Mouse (Mus musculus) CD8-positive naive resting alpha-beta T cell, adult 2 months (primary cell): ENCODE measurements around the gene Tkfc.
"Not testable (repeated sequence)": the region's sequence is repeated elsewhere in the genome, so short reads cannot be mapped to it uniquely, and the experiment has no call there.

Experiments
- DNase-seq, 2 experiments: peaks; one replicate each; pipeline ENCODE4 v3.0.0; 2022; ENCODE audit warnings: low read depth in 2 of 2, low spot score in 2 of 2

Gene Tkfc

DNA sequence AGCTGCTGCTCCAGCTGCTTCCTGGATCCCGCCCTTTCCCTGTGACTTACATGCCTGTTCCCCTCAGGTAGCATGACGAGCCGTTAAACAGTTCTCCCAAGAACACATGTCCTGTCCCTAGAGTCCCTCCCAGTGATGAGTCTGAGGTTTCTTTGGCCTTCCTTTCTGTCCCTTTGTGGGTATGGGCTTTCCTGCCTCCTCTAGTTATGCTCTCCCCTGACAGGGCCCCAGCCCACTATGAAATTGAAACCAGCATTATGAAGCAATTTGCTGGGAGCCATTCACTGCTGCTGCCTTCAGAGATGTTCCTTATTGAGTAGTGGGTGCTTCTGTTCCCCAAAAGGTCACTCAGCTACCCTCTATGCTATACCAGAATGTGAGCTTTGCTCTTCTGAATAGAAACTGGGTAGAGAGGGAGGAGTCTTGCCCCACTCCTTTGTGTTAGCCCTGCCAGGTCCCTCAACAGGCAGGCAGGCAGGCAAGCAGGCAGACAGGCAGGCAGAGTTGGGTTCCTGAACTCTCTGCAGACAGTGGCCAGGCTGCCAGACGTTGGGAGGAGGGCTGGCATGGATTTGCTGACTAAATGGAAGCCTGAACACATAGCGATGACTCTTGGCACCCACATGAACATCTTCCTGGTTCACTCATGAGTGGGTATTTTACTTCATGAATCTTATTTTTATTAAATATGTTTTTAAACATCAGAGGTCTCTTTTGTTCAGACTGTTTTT lies 16.2 kb downstream of the Tkfc start:
- no peak for DNase-seq

DNA sequence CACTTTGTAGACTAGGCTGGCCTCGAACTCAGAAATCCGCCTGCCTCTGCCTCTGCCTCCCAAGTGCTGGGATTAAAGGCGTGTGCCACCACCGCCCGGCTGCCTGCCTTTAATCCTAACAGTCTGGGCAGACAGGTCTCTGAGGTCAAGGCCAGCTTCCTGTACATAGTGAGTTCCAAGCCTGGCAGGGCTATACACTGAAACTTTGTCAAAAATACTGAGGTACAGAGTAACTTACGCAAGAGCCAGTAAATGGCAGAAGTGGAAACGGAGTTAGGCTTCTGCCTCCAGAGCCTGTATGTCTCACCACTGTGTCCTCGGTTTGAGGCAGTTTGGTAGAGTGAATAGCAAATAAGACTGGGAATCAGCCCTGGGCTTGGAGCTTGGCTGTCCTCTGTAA lies 18.2 kb downstream of the Tkfc start:
- no peak for DNase-seq

DNA sequence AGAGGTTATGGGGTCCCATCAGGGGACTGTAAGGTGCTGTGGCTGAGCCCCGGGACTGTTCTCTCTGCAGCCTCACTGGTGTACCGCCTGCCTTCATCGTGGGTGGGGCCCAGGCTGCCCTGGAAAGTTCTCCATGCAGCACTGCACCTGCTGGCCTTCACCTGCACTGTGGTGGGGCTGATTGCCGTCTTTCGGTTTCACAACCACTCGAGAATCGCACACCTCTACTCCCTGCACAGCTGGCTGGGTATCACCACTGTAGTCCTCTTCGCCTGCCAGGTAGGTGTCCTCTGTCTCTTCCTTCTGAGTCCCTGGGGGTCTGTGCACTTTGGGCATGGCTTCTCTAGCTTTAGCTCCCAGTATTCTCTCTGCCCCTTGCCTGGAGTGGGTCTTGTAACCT lies 20.3 kb downstream of the Tkfc start:
- DNase-seq = no peak

- DNase-seq = no peak
These were observed 21.8 kb downstream of the Tkfc start for GRCm38 (mm10) chr19:10583550-10584146.

- no peak for DNase-seq
These were observed 23.5 kb downstream of the Tkfc start for GRCm38 (mm10) chr19:10581984-10582383.

DNA sequence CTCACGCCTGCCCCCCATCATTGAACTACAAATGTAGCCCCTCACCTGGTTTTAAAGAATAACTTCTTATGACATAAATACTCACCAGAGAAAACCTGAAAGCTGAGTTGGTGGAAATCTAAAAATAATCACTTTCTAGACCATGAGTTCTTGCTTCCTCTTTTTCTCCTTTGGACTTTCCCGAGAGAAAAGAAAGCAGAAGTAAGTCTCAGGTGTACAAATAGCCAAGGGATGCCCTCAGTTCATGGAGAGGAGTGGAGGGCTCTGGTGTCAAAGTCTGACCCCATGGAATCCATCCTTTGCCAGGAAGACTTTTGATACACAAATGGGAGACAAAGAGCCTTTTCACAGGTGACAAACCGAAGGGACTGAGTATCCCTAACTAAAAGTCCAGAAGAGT lies 24.7 kb downstream of the Tkfc start:
- DNase-seq = no peak

GRCm38 (mm10) chr19:10580102-10580501 lies 25.4 kb downstream of the Tkfc start:
- DNase-seq = no peak

DNA sequence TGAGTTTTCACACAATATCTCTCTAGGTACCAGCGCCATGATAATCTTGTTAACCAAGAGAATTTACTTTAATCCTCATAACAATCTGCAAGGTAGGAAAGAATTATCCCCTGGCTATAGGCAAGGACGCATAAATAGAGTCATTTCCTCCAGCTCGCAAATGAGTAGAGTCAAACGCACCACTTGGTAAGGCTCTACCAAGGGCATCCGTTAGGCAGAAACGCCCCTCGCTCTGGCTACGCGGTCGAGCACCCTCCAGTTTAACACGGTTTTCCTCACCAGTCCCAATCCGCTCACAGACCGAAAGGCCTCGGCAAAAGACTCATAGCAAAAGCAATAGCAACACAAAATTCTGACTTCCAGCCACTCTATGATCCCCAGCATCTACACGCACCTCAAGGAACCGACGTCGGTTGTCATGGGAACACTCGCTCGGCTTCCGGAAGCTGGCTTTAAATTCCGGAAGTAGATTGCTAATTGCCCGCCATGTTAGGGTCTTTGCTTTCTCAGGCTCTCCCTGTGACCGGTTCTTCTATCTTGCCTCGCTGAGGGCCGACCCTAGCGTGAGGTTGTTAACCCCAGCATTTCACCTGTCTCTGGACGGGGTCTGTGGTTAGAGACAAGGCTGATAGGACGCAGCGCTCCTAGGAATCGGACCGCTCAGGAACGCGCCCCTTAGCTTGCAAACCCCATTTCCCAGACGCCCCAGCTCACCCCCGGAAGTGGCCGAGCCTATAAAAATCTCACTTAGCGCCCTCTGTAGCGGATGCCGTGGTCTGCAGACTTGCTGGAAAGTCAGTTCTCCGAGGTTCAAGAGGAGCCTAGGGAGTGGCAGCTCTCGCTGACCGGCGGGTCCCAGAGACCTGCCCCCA lies 28.5 kb downstream of the Tkfc start, which contains the start of the genes Cyb561a3 and Tmem138:
Cyb561a3 (plus strand) TSS at position 483 of the 872 bp plus-strand sequence.
Tmem138 (minus strand) TSS at position 673 of the 872 bp plus-strand sequence.
- DNase-seq = peak; percentile 87 to 91

DNA sequence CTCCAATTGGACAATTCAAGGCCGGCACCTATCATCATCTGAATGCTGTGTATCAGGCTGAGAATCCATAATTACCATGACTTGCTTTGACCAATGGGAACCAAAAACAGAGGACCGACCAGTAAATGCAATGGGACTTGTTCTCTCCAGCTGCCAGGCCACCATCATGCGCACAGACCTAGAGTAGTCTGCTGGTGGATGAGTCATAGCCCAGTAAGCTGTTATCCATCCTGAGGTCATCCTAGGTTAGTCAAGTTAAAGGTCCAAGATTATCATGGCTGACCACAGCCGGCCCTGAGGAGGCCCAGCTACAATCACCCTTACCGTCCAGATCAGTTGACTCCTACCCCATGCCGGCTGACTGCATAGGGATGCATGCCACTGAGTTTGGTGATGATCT lies 35.8 kb downstream of the Tkfc start:
- DNase-seq = no peak

DNA sequence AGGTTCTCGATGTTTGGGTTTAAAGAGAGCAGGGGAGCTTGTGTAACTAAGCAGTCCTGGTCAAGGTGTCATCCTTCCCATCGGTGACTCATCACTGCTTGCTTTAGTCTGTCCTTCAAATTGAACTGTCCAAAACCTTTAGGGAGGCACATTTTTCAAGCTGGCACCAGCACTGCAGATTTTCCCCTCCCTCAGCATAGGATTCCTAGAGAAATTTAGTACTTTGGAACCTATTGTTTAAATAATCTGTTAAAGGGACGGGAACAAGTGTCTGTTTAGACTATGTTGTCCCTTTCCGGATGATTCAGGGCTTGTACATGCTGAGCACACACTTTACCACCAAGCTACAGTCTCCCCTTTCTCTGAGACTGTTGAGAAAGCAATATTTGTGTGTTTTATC lies 40.2 kb downstream of the Tkfc start:
- DNase-seq = no peak

DNA sequence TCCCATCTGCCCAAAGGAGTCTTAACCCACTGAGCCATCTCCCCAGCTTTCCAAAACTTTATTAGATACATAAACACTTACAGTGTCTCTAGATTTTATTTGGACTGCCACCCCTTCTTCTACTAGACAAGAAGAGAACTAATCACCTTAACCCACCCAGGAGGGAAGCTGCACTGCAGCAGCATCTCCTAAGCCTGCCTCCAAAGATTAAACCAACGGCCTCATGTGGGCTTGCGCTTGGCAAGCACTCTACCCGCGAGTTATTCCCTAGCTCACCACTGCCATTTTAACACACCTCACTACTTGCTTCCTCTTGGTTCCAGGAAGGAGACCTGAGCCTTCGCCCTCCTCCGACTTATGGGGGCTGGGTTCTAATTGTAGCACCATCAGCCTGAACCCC lies 41.2 kb downstream of the Tkfc start:
- DNase-seq = no peak

- no peak for DNase-seq
These were observed 43.1 kb downstream of the Tkfc start for GRCm38 (mm10) chr19:10562351-10562750.

DNA sequence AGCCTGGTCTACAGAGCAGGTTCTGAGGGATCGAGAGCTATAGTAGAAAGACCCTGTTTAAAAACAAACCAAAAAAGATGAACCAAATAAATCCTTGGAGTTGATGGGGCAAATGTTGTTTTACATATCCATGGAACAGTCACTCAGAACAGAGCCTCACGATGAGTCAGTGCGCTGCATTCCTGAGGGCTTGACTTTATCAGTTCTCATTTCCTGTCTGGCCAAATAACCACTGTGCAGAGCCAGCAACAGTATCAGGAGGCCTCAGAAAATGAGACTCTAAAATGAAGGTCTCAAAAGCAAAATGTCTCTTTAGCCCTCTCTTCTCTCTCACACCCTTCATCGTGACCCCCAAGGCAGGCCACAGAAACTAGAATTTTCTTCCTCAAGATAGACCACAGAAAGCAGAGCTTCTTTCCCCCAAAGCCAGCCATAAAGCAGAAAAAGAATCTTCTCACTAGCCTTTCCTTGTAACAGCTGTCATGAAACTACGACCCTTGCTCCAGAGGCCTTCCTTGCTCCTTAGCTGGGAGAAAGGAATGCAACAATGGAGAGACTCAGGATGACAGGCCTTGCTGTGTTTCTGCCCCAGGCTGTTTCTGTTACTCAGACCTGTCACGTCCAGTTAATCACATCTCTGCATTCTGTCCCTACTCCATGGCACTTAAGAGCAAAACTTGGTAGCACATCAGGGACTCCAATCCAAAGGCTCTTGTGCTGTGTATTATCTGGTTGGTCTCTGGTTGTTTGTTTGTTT lies 43.7 kb downstream of the Tkfc start:
- no peak for DNase-seq

- no peak for DNase-seq
These were observed 45.3 kb downstream of the Tkfc start for GRCm38 (mm10) chr19:10560108-10560507.

GRCm38 (mm10) chr19:10557837-10558375 lies 47.5 kb downstream of the Tkfc start:
- not testable (repeated sequence) for DNase-seq

DNA sequence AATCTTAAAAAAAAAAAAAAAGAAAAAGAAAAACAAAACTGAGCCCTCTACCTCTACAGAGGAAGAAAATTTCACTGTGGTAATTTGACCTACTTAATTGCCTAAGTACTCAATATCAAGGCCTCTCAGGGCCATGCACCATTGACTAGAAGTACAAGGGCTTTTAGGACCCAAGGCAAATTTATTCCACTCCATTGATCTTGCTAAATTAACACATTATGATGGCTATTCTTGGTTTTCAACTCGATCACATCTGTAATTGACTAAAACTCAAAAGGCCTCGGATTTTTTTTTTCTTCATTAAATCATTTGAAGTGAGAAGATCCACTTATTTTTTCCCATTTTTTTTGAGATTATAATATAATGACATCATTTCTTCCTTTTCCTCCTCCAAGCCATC lies 48.0 kb downstream of the Tkfc start:
- DNase-seq = no peak

GRCm38 (mm10) chr19:10557001-10557400 lies 48.5 kb downstream of the Tkfc start:
- DNase-seq = no peak

DNA sequence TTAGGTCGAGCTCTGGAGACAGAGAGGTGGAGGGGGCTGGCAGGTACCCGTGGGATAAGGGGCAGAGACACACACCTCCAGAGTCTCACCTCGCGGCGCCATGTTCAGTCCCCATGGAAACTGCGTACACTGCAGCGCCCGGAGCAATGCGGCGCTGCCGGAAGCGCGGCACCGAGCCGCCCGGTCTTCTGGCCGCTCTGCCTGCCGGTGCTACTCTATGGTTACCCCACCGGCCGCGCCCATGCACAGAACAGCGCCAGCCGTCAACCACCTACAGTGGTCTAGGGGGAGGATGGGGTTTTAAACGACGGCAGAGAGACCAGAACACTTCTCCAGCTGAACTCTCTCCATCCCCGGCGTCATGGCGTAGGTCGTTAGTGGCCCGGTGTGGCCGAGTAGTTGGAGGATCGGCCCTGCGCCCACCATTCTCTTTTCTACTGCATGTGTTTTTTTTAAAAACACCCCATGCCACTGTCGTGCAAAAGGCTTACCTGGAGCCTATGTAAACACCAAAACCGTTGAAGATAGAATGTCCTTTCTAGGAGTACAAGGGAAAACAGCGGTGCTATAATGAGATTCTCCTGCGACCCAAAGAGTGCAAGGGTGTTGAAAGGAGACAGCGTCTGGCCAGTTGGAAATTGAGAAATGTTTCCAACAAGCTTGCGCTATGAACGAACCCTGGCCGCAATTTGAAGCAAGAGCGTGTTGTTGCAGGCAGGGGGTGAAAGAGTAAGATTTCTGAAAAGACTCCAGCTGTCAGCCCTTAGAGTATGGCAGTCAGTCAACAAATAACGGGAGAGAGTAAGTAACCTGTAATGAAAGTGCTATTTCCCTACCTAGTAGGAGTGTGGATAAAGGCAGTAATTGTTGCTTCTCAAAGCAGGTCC lies 49.6 kb downstream of the Tkfc start, which contains the start of gene Tmem216:
Tmem216 (minus strand) TSS at position 615 of the 887 bp plus-strand sequence.
- peak; percentile 74 to 80 for DNase-seq

DNA sequence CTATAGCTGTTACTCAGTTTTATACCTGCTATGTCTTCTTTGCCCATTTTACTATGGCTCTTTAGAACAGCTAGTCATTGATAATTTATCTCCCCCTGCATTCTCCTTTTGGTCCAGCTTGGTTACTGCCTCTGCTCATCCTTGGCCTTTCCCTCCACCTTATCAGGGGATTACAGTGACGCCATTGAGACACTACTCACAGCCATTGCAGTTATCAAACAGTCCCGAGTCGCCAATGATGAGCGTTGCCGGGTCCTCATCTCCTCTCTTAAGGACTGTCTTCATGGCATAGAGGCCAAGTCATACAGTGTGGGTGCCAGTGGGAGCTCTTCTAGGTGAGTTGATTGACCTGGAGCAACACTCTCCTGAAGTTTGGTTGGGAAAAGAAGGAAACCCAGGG lies 66.0 kb downstream of the Tkfc start:
- DNase-seq = no peak
